Mouse (Mus musculus): ENCODE measurements at regions not wholly inside any gene's neighbourhood (a gene's known extent, or its start where the extent isn't known, plus 50 kb on each side); places are given as distances from the start of the nearest gene placed in this dataset.

DNA sequence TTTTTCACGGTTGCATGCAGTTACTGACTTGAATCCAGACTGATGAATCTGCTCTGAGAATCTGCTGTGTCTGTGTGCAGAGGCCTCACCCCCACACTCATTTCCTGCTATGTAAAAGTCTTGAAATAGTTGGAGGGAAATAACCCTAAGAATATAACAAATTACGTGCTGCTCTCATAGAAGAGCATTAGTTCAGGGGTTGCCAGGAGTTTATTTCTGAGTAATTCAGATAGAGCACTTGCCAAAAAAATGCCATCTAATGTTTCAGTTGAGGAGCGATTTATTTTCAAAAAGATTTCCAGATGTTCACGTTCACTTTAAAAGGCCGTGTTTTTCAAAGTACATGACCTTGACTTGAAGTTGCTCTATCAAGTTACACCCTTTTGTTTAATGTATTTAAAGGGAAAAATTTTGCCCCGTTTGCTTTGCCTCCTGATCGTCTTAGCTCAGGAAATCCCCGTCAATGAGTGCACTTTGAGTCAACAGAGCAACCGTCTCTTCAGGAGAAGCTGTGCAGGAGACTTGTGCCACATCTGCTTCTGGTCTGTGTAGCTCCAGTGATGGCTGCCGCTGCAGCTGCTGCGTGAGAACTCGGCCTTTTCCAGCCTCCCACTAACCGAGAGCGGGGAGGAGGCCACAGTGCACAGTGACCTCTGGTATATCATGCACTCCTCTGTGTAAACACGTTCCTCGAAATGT lies 50.9 kb upstream of the Sec61g start:
- ChIA-PET CTCF (no interaction called here), POLR2A (interaction anchor here in 2 of 4 experiments (0.8 to 1.6 kb wide), 2 partner anchors 32 kb away, joined by 3 to 4 read pairs; no protein-coding TSS in a partner anchor)

DNA sequence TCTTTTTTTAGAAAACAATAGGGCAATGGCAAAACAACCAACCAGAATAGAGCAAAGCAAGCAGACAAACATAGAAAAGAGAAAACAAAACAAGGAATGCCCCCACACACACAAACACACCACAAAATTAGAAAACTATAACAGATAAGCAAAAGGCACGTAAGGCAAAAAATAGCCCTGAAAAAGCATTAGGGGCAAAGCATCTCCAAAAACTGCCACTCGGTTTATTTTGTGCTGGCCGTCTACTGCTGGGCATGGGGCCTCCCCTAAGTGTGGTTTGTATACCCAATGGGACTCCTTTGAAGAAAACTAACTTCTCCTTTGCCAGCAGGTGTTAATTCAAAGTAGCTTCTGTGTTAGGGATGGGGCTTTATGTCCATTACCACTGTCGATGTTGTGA lies 53.4 kb upstream of the Sec61g start:
- ChIA-PET CTCF (no interaction called here), POLR2A (no interaction called here)

DNA sequence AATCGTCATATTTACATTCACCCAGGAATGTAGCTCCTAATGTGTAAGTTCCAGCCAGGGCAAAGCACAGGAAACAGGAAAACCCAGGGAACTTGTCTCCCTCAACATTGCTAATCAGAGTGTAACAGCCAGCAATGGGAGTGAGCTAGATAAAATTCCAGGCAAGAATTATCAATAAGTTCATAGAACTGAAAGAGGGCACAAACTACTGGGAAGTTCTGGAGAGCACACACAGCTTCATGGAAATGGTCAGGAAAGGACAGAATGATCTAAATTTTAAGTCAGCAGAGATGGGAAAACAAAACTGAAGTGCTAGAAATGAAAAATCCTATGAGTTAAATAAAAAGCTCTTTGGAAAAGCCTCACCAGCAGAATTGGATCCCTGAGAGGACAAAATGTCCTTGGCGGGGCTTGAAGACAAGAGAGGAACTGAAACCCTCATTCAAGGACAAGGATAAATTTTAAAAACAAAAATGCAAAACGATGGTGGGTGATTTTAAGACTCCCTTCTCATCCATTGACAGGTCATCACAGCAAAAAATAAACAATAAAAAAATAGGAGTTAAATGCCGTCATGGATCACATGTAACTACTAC lies 80.9 kb upstream of the Sec61g start:
- POLR2A ChIA-PET: no interaction called here
- CTCF ChIA-PET: no interaction called here

DNA sequence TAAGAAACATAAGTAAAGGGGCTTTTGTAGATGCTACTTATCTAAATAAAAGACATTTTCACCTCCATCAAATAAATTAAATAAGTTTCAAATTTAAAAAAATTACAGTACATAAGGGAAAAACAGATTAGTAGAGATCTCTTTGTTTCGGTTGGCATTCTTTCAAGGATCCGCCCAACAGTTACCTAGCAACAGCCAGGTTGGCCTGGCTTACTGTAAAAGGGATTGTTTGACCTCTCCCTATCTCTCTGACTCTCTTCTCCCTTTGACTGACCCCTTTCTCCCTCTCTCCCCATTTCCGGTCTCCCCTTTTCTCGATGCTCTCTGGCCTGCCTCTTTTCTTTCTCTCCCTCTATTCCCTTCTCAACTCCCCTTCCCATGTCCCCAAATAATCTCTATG lies 82.3 kb upstream of the Sec61g start:
- ChIA-PET CTCF (no interaction called here), POLR2A (interaction anchor here in 2 of 4 experiments (1.4 to 2.2 kb wide), 3 partner anchors 18 to 83 kb away, joined by 6 to 10 read pairs (median 7); partner anchors contain the start of gene Sec61g (in 2 of the 2))

DNA sequence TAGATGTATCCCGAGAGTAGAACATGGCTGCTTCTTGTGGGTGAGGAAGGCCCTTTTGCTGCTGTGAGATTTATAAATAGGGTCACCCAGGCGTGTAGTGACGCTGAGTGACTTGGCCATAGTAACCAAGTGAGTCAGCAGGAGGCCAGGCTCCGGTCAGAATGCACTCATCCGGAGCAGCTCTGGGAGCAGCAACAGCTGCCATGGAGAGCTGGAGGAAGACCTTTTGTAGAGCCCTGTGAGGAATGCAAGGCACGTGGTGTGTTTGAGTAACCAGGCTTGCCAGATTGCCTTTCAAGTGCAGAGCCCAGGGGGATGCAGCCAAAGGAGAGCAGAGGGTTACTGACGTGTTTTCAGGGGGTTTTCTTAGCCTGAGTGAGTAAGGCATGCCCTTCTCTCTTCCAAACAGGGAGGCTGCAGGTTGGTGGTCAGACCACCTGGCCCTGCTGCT lies 83.2 kb upstream of the Sec61g start:
- CTCF ChIA-PET: no interaction called here
- POLR2A ChIA-PET: interaction anchor here in 3 of 4 experiments (0.7 to 2.4 kb wide), 21 partner anchors 13 to 360 kb away, joined by 3 to 12 read pairs (median 4); partner anchors contain the start of genes Fbxo48 (in 3 of the 3), Sec61g (in 2 of the 3) and Egfr (in 1 of the 3)

DNA sequence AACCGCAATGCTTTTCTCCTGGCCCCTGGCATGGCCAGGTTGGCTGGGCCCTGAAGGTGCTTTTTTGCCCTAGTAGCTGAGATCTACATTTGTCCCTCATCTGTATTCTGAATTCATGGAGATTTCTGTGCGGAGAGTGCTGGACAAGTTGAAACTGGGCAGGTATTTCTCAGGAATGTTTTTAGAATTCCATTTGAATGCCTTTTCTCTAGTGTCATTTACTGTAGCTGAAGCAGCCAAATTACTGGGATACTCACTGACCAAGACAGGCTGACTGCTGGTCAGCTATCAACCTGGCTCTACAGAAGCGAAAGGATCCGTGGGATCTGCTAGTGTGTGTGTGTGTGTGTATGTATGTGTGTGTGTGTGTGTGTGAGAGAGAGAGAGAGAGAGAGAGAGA lies 83.7 kb upstream of the Sec61g start:
- POLR2A ChIA-PET: interaction anchor here in 3 of 4 experiments (0.6 to 2.4 kb wide), 24 partner anchors 14 to 1364 kb away, joined by 3 to 12 read pairs (median 4); partner anchors contain the start of genes Fbxo48 (in 3 of the 3), Sec61g (in 2 of the 3) and Egfr (in 1 of the 3)
- CTCF ChIA-PET: interaction anchor here in 1 of 4 experiments (0.7 kb wide), 1 partner anchor 914 kb away, joined by 10 read pairs; no protein-coding TSS in a partner anchor

DNA sequence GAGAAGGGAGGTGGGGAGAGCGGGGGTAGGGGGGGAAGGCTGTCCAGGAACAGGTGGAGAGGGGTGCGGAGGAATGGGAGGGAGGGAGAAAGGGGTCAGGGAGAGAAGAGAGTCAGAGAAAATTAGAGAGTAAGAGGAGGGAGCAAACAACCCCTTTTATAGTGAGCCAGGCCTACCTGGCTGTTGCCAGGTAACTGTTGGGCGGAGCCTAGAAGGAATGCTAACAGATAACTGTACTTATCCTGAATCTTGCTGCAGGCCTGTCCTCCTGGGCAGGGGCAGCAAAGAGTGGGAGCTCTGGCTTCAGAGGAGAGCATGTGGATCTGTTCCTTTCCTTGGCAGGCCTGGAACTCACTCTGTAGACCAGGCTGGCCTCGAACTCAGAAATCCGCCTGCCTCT lies 84.5 kb upstream of the Sec61g start:
- ChIA-PET POLR2A (interaction anchor here in 3 of 4 experiments (0.6 to 2.4 kb wide), 6 partner anchors 12 to 1363 kb away, joined by 3 to 11 read pairs (median 7); partner anchors contain the start of gene Sec61g (in 2 of the 3)), CTCF (interaction anchor here in 1 of 4 experiments (0.7 kb wide), 1 partner anchor 913 kb away, joined by 10 read pairs; no protein-coding TSS in a partner anchor)

DNA sequence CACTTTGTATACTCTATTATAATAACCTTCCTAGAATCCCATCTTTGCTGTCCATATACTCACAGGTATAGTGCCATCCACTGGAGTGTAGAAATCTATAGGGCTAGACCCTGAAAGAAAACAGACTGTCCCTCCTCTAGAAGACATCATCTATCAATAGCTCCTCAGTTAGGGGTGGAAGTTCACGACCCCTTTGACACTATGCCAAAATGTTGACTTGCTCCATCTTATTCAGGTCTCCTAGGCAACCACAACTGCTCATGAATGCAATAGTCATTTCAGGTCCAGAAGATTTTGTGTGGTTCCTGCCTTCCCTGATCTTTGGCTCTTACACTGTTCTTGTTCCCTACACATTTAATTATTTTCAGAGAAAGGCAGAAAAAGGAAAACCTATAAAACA lies 86.5 kb upstream of the Sec61g start:
- ChIA-PET CTCF (no interaction called here), POLR2A (interaction anchor here in 1 of 4 experiments (1.3 kb wide), 1 partner anchor 13 kb away, joined by 3 read pairs; no protein-coding TSS in a partner anchor)

DNA sequence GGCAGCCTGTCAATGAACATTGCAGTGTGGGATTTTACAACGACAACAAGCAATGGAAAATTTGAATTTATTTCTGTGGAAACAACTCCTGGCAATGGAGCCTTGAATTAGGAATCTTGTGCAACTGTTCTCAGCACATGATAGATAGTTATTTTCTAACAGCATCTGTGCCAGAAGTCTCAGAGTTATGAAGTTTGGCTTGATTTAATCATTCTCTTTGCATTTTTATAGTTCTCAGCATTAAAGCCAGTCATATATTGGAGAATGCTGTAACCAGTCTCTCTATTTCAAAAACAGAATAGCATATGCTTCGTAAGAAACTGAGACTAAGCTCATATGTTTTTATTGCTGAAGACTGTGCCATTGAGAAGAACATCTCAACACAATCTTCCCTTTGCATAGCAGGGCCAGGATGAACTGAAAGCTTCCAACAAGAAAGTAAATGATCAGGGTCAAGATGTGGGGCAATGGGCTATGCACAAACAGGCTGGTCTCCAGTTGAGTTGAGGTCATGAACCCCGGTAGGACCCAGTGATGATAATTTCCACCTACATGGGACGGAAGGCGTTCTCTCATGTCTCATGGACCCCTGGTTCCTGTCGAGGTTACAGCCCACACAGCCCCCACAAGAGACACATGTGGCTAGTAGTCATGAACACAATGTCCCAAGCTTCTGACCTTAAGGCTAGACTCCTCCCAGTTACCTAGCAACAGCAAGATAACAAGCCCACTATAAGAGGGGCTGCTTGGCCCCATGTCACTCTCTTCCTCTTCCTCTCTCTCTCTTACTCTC lies 89.0 kb upstream of the Sec61g start:
- POLR2A ChIA-PET: interaction anchor here in 1 of 4 experiments (0.6 kb wide), 1 partner anchor 33 kb away, joined by 3 read pairs; no protein-coding TSS in a partner anchor
- CTCF ChIA-PET: no interaction called here

DNA sequence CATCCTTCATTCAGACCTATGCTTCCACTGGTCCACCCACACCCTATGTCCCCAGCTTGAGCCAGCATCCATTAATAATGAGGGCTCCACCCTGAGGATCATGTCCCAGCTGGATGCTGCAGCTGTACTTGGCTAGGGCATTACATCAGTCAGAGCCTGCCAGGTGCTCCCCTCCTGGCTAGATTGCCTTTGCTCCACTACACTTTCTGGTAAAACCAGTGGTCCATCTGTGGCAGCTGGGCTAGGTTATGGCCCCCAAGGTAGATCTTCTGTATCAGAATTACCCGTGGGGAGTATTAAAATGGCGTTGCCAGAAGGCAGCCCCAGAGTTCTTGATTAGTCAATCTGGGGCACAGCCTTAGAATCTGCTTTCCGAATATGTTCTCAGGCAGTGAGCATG lies 94.7 kb upstream of the Sec61g start:
- ChIA-PET CTCF (no interaction called here), POLR2A (no interaction called here)

DNA sequence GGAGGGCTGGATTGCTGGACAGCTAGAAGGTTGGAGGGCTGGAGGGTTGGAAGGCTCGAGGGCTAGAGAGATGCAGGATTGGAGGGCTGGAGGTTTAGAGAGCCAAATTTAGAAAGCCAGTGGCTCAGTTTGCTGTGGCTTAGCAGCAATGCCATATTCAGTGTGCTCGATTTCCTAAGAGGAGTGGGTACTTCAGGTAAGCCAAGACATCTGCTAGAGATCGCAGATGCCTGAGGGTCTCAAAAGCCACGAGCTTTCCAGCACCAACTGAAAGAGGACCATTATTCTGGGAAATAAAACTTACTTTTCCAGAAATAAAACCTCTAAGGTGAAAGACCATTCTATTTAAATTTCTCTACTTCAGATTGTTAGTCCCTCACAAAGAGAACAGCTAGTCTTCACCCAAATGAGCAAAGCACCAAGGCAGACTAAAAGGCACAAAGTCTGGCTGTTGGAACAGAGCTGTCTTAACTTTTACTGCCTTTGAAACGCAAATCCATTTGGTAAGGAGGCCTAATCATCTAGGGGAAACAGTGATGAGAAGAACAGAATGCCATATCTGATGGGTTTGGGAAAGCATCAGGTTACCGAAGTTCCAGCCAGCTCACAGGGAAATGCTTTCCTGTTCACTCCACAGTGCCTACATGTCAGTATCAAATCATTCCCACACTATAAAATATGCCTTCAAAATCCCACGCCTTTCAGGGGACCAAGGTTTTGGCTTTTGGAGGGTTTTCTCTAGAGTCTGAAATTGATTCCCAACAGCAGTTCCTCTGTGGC lies 98.3 kb upstream of the Sec61g start:
- ChIA-PET POLR2A (interaction anchor here in 3 of 4 experiments (0.7 to 1.7 kb wide), 5 partner anchors 14 to 108 kb away, joined by 3 to 9 read pairs (median 7); no protein-coding TSS in a partner anchor), CTCF (no interaction called here)

DNA sequence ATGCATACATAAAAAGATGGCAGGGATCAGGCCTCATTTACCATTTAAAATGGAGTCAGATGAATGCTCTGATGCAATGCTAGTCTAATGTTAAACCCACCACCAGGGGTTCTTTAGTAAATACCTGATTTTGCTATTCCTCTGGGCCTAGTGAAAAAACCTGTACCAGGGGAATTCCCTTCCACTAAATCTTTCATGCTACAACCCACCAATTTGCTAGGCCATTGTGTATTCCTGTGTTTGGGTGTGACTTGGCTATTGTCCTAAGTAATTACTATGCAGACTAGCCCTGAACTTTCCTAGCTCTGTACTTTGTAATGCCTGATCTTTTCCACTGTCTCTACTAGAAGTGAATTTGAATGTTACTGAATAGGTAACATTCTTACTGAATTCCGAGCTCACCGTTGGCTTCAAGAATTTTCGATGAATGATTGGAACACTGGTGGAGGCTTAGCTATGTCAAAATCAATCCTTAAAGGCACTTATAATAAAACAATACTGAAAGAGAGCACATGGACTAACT lies 99.7 kb upstream of the Sec61g start:
- ChIA-PET POLR2A (interaction anchor here (0.7 to 1.7 kb wide), 8 partner anchors 9 to 109 kb away, joined by 3 to 11 read pairs (median 4); no protein-coding TSS in a partner anchor), CTCF (interaction anchor here in 1 of 4 experiments (0.6 kb wide), 1 partner anchor 342 kb away, joined by 3 read pairs; no protein-coding TSS in a partner anchor)

DNA sequence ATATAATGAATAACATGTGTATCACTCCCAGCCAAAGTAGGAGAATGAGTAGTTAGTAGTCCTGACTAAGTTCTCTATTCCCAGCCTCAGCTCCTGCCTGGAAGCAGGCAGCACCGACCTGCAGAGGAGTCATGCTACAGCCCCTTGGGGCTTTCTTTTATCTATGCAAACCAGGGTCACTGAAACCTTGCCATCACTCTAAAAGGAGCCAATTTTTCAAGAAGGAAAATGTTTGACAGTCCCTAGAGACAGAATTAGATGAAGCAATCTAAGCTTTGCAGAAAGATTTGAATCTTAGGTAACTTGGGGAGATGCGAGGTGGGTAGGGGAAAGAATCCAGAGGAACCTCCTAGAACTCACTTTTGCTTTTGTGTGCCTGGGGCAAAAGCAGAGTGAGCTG lies 103.5 kb upstream of the Sec61g start:
- POLR2A ChIA-PET: interaction anchor here in 1 of 4 experiments (0.9 kb wide), 1 partner anchor 104 kb away, joined by 3 read pairs; the partner anchor contains the start of gene Sec61g
- CTCF ChIA-PET: no interaction called here

DNA sequence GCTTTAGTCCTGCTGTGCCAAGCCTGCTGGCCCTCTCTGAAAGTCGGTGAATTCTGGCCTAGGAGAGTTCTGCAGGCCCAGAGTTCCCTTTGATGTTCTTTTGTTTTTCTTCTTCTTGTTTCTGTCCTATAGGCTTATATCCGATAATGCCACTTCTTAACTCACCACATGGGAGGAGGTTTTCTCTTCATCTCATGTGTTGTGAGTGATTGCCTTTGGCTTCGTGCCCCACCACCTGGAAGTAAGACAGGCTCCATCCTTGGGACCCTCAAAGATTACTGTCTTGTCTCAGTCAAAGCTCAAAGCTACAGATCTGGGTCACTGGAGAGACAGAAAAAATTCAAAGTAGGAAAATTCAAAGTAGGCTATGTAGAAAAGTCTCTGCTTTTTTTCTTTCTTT lies 104.2 kb upstream of the Sec61g start:
- ChIA-PET POLR2A (no interaction called here), CTCF (no interaction called here)

DNA sequence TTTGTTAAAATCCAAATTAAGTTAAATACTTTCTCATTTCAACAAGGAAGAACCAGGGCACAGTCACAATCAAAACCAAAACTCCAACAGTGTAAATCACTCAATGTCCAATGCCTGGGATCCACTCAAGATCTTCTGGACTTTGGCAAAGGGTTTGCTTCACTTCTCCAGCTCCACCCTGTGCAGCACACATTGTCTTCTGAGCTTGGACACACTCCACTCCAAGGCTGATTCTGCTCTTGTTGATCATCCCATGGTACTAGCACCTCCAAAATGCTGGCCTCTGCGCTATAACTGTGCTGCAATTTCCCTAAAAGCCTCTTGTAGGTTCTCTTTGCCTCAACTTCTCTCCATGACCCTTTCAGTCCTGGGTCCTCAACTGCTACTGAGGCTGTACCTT lies 111.5 kb upstream of the Sec61g start:
- POLR2A ChIA-PET: no interaction called here
- CTCF ChIA-PET: no interaction called here

DNA sequence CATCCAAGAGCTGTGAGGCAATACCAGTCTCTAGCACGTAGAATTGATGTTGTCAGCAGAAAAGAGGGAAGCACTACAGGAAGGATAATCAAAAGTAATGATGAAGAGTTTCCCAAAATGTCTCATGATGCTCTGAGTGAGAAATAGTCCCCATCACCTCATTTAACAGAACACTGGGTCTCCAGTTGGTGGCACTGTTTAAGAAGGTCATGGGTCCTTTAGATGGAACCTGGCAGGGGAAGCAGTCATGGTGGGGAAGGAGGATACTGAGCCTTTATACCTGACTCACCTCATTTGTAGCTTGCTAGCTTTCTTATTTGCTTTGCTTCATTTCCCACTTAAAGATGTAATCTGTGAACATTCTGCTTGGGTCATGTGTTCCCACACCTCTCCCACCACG lies 115.4 kb upstream of the Sec61g start:
- POLR2A ChIA-PET: no interaction called here
- CTCF ChIA-PET: interaction anchor here in 1 of 4 experiments (0.6 kb wide), 1 partner anchor 254 kb away, joined by 4 read pairs; no protein-coding TSS in a partner anchor

DNA sequence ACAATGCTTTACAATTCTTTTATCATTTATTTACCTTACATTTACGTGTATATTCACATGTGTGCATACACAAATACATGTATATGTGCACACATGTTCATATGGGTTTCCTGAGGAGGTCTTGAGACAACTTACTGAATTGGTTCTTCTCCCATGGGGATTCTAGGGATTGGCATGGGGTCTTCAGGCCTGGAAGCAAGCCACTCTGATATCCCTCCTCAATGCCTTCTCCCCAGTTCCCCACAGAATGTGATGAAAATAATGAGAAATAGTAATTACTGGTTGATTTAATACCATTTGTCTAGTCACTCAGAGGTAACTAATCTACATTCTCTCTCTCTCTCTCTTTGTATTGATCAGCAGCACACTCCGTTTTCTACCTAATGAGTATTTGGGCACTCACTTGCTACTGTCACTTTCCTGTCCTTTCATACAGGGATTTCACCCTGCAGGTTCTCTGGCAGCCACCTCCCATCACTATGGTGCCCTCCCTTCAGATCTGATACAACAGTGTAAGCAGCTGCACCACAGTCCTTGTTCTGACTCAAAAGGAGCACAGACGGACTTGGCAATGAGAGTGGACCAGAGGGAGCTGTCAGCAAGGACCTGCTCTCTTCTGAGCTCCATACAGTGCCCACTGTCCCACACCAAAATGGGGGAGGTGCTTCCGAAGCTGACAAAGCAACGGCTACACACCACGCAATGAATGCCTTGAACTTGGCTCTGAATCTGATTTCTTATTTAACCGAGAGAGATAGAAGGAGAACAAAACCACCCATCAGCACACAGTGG lies 119.2 kb upstream of the Sec61g start:
- POLR2A ChIA-PET: no interaction called here
- CTCF ChIA-PET: interaction anchor here in 1 of 4 experiments (1.4 kb wide), 1 partner anchor 95 kb away, joined by 3 read pairs; no protein-coding TSS in a partner anchor

All from embryonic stem cell, embryonic (primary cell).